Mouse (Mus musculus): ENCODE measurements around the gene Tulp3.

DNA sequence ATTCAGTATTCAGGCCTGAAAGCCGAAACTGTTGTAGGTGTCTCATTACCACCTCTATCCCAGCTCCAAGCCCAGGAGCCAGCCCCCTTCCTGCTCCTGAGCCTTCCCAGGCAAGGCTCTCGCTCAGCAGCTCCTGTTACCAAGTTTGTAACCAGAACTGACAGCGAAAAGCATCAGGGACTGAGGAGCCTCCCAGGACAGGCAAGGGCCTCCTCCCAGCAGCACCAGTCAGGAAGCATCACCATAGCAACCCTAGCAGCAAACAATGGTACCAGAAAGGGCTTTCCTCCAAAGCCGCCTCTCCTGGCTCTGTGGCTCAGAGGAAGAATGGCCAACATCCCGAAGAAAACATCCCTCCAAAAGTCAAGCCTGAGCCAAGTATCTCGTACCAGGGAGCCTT, 19.5 kb upstream of the Tulp3 start, which contains the start of the genes Tex52 and Gm44596:
- TF ChIP-seq CTCF (IDR thresholded peaks at IDR 0.05; ENCODE audit: control insufficient read depth, insufficient read depth, insufficient replicate concordance, low read depth, low read length) (no peak), POLR2A (IDR thresholded peaks at IDR 0.05; ENCODE audit: control insufficient read depth, low read depth, low read length) (0 out of 2 replicates have a peak, but pooled peaks have one; percentile 12)

Data from testis, adult 2 months (tissue).